In the genomic region with DNA sequence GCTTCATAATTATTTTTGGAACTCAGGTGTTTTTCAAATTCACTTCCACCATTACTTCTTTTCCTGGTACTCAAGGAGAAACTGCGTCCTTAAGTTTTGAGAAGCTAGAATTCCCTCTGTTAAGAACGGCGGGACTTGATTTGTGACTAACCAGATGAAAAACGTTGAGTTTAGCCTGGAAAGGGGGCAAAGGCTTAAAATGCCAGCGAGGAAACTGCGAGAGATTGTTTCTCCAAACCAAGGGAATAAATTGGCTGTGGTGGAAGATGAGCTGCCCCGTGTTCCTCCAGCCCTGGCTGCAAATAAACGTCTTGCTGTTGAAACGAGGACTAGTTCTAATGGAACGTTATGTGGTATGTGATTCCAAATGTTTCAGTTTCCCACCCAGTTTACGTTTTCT, we compare ENCODE assay signal across 8 mouse cellular contexts. TPM values are rescaled to one million over a fixed set of nuclear protein-coding genes. Genes with fewer than 3 reads are reported as not detected.
DNase-seq lines count a peak whose midpoint lies in the region; ATAC-seq and TF ChIP-seq lines count a peak whose summit lies in the region.

No protein-coding gene starts in this region.

- 4% methylated on average over 11 of the region's 11 CpGs for WGBS in heart, adult 2 months
- 14% methylated on average over 11 of the region's 11 CpGs for whole genome bisulfite sequencing in forebrain, embryonic 12.5 days
- 2% methylated on average over 11 of the region's 11 CpGs for WGBS in liver, embryonic 15.5 days (ENCODE audit: insufficient replicate concordance)

- no peaks in the 10 kb centered on the region for H3K27me3 ChIP-seq in heart, adult 2 months (ENCODE audit: control insufficient read depth, insufficient read depth, low read length)
- H3K27me3 ChIP-seq in forebrain, embryonic 12.5 days, result no peaks in the 10 kb centered on the region
- H3K27me3 ChIP-seq in liver, embryonic 15.5 days, result no peaks in the 10 kb centered on the region

- peaks cover 2% of the 10 kb centered on the region; the same call in 1 of the 2 replicates for H3K79me2 ChIP-seq in heart, adult 2 months (replicated peaks; ENCODE audit: control insufficient read depth, insufficient read depth, low read length)

- no peak for TF ChIP-seq CTCF in heart, adult 2 months (IDR thresholded peaks at IDR 0.05)

- ATAC-seq in forebrain, embryonic 12.5 days (ENCODE audit: low FRiP score), result no peak
- no peak for ATAC-seq in liver, embryonic 15.5 days (ENCODE audit: insufficient read depth)
- no peak for ATAC-seq in megakaryocyte-erythroid progenitor cell, adult 5-6 weeks (replicated peaks; ENCODE audit: low FRiP score, low TSS enrichment, poor library complexity, severe bottlenecking)

- H3K9ac ChIP-seq in heart, adult 2 months (ENCODE audit: low read depth, low read length), result peak overlapping the region; percentile 58
- H3K9ac ChIP-seq in forebrain, embryonic 12.5 days, result peak overlapping the region; percentile 66
- H3K9ac ChIP-seq in liver, embryonic 15.5 days, result peak overlapping the region; percentile 67

- no peak for DNase-seq in heart, adult 2 months
- no peak for DNase-seq in heart, adult 8-10 months (ENCODE audit: low spot score)
- peak; percentile 50 for DNase-seq in A20 (ENCODE audit: low read depth, low spot score)
- DNase-seq in yolk sac, embryonic 10.5 days (ENCODE audit: low spot score), result no peak
- no peak for DNase-seq in layer of hippocampus, postnatal 36 days

- peak overlapping the region; percentile 87 for H3K4me2 ChIP-seq in forebrain, embryonic 12.5 days
- peak overlapping the region; percentile 99 for H3K4me2 ChIP-seq in liver, embryonic 15.5 days

- H3K4me3 ChIP-seq in heart, adult 2 months, result peak overlapping the region; percentile 74
- H3K4me3 ChIP-seq in forebrain, embryonic 12.5 days (replicated peaks), result peak overlapping the region; percentile 78
- H3K4me3 ChIP-seq in liver, embryonic 15.5 days (replicated peaks), result peak overlapping the region; percentile 94

- peaks cover 2% of the 10 kb centered on the region for H3K4me1 ChIP-seq in heart, adult 2 months (ENCODE audit: control insufficient read depth, insufficient read depth, low read length)
- peaks cover 25% of the 10 kb centered on the region for H3K4me1 ChIP-seq in forebrain, embryonic 12.5 days
- peaks cover 27% of the 10 kb centered on the region for H3K4me1 ChIP-seq in liver, embryonic 15.5 days (replicated peaks)

- H3K9me3 ChIP-seq in forebrain, embryonic 12.5 days, result no peaks in the 10 kb centered on the region
- H3K9me3 ChIP-seq in liver, embryonic 15.5 days (replicated peaks), result no peaks in the 10 kb centered on the region

- peak overlapping the region; percentile 98; the same call in 1 of the 2 replicates for H3K27ac ChIP-seq in heart, adult 2 months
- no peak overlapping the region for H3K27ac ChIP-seq in forebrain, embryonic 12.5 days
- peak overlapping the region; percentile 84 for H3K27ac ChIP-seq in liver, embryonic 15.5 days (replicated peaks)

- intact Hi-C loops in heart, adult 2 months (cut with DNase I), result loop anchor here (5.0 kb wide), 1 partner anchor 170 kb away; no protein-coding TSS in a partner anchor

- H3K36me3 ChIP-seq in heart, adult 2 months (ENCODE audit: control insufficient read depth, insufficient read depth, low read length), result peaks cover 6% of the 10 kb centered on the region
- peaks cover 30% of the 10 kb centered on the region for H3K36me3 ChIP-seq in forebrain, embryonic 12.5 days (replicated peaks)
- H3K36me3 ChIP-seq in liver, embryonic 15.5 days (replicated peaks), result peaks cover 37% of the 10 kb centered on the region

- TF ChIP-seq POLR2A in heart, adult 2 months (IDR thresholded peaks at IDR 0.05; ENCODE audit: insufficient read depth, low read depth, low read length), result no peak

- no peak for TF ChIP-seq EP300 in heart, adult 2 months (IDR thresholded peaks at IDR 0.05; ENCODE audit: insufficient read depth, low read depth, low read length)

RNA-seq across cellular contexts. Expression of gene 2700049A03Rik, which starts 1.0 kb away (rescaled TPM):
- 1 to 10 TPM; 3.0 to 3.4 TPM for total RNA-seq in heart, adult 2 months (2021)
- 1.3 and 2.2 TPM in 2 replicates for polyA plus RNA-seq in heart, adult 2 months (2012; rRNA removed)
- 1 to 10 TPM; 2.8 to 3.7 (median 3.5) TPM for total RNA-seq in heart, adult 8-10 months (2022)
- polyA plus RNA-seq in forebrain, embryonic 12.5 days (2016; fragmentation: Nextera tagmentation; extraction: Ambion mirVana), result 21.5 and 23.7 TPM in 2 replicates
- 3.8 and 4.6 TPM in 2 replicates for polyA plus RNA-seq in liver, embryonic 15.5 days (2015; fragmentation: Nextera tagmentation; extraction: Ambion mirVana)
- 17.9 and 23.2 TPM in 2 replicates for total RNA-seq in megakaryocyte-erythroid progenitor cell, adult 5-6 weeks (2014; fragmentation: Nextera tagmentation)
- total RNA-seq in megakaryocyte-erythroid progenitor cell, adult 5-6 weeks (2017), result 12.2 and 14.7 TPM in 2 replicates
- 1 to 10 TPM; 7.6 to 8.3 TPM for total RNA-seq in layer of hippocampus, postnatal 36 days (2021)

RNA-seq across cellular contexts. Expression of gene Timm9, which starts 1.2 kb away (rescaled TPM):
- 10 to 100 TPM; 27.4 to 32.3 TPM for total RNA-seq in heart, adult 2 months (2021)
- polyA plus RNA-seq in heart, adult 2 months (2012; rRNA removed), result 12.1 and 16.7 TPM in 2 replicates
- total RNA-seq in heart, adult 8-10 months (2022), result 10 to 100 TPM; 26.9 to 32.8 (median 28.3) TPM
- 73.0 and 82.1 TPM in 2 replicates for polyA plus RNA-seq in forebrain, embryonic 12.5 days (2016; fragmentation: Nextera tagmentation; extraction: Ambion mirVana)
- polyA plus RNA-seq in liver, embryonic 15.5 days (2015; fragmentation: Nextera tagmentation; extraction: Ambion mirVana), result 35.4 and 37.5 TPM in 2 replicates
- total RNA-seq in megakaryocyte-erythroid progenitor cell, adult 5-6 weeks (2014; fragmentation: Nextera tagmentation), result 113 and 144 TPM in 2 replicates
- total RNA-seq in megakaryocyte-erythroid progenitor cell, adult 5-6 weeks (2017), result 93.4 and 95.5 TPM in 2 replicates
- 10 to 100 TPM; 61.4 to 61.9 TPM for total RNA-seq in layer of hippocampus, postnatal 36 days (2021)

RNA-seq across cellular contexts. Expression of gene Tomm20l, which starts 26.5 kb away (rescaled TPM):
- under 1 TPM in 1 of 2 experiments, not detected in 1; 0.81 TPM for total RNA-seq in heart, adult 2 months (2021)
- polyA plus RNA-seq in heart, adult 2 months (2012; rRNA removed), result not detected in 2 replicates
- total RNA-seq in heart, adult 8-10 months (2022), result 1 to 10 TPM; 1.0 to 1.8 (median 1.5) TPM
- polyA plus RNA-seq in forebrain, embryonic 12.5 days (2016; fragmentation: Nextera tagmentation; extraction: Ambion mirVana), result not detected in 2 replicates
- polyA plus RNA-seq in liver, embryonic 15.5 days (2015; fragmentation: Nextera tagmentation; extraction: Ambion mirVana), result not detected in 2 replicates
- total RNA-seq in megakaryocyte-erythroid progenitor cell, adult 5-6 weeks (2014; fragmentation: Nextera tagmentation), result not detected in 2 replicates
- total RNA-seq in megakaryocyte-erythroid progenitor cell, adult 5-6 weeks (2017), result not detected in 2 replicates
- not detected for total RNA-seq in layer of hippocampus, postnatal 36 days (2021)
